5 mouse cellular contexts compared by ENCODE assay signal in genomic region chr8:17888598-17888997, GRCm38 (mm10).
A peak's percentile ranks its signal among the peaks of the same experiment; 100 is the strongest.
DNase-seq lines count a peak whose midpoint lies in the region; TF ChIP-seq lines count a peak whose summit lies in the region.
"Not testable (repeated sequence)": the region's sequence is repeated elsewhere in the genome, so short reads cannot be mapped to it uniquely, and the experiment has no call there.

No protein-coding gene starts in this region.

- not testable (repeated sequence) for H3K27me3 ChIP-seq in ES-Bruce4 (ENCODE audit: control insufficient read depth, insufficient read depth, low read length, poor library complexity, severe bottlenecking)

- TF ChIP-seq EP300 in ES-Bruce4 (IDR thresholded peaks at IDR 0.05; ENCODE audit: insufficient read depth, low read depth, low read length): not testable (repeated sequence)

- H3K9me3 ChIP-seq in ES-Bruce4 (replicated peaks; ENCODE audit: control insufficient read depth, insufficient read depth, low read length, poor library complexity, severe bottlenecking); ES-E14 (ENCODE audit: control insufficient read depth, insufficient read depth, low read depth, low read length): not testable (repeated sequence)

- peak overlapping the region; percentile 95 for H3K27ac ChIP-seq in ES-Bruce4 (ENCODE audit: insufficient read depth, low read length)
- peak overlapping the region; percentile 65; the same call in 1 of the 2 replicates for H3K27ac ChIP-seq in ES-E14 (ENCODE audit: insufficient read depth, low read depth, low read length, poor library complexity, severe bottlenecking)

- TF ChIP-seq CTCF in ES-Bruce4 (IDR thresholded peaks at IDR 0.05; ENCODE audit: low read depth, low read length): not testable (repeated sequence)

- peak; percentile 77 for DNase-seq in ES-CJ7 (ENCODE audit: low read depth, low spot score)
- DNase-seq in ES-E14 (ENCODE audit: low read depth, low spot score): peak; percentile 19
- peak; percentile 88 for DNase-seq in R1 (ENCODE audit: low read depth, low spot score)
- DNase-seq in ZHBTc4 (ENCODE audit: low read depth, low spot score): peak; percentile 81

- TF ChIP-seq POLR2A in ES-Bruce4 (IDR thresholded peaks at IDR 0.05; ENCODE audit: insufficient read depth, low read length): not testable (repeated sequence)

- not testable (repeated sequence) for H3K4me1 ChIP-seq in ES-Bruce4 (ENCODE audit: control insufficient read depth, insufficient read depth, low read length); ES-E14 (ENCODE audit: control insufficient read depth in 2 of 2, insufficient read depth in 2 of 2, low read length in 2 of 2, poor library complexity in 1 of 2)

- H3K4me3 ChIP-seq in ES-Bruce4 (ENCODE audit: low read depth, low read length); ES-E14 (ENCODE audit: insufficient read depth in 1 of 2, low read depth in 1 of 2, low read length in 2 of 2, poor library complexity in 1 of 2, severe bottlenecking in 1 of 2): not testable (repeated sequence)

- in situ Hi-C loops in ES-E14 (cut with MboI; ENCODE audit: low sequenced_read_pairs in 2 of 2, unreplicated experiment in 2 of 2): not testable (repeated sequence)

- H3K9ac ChIP-seq in ES-Bruce4 (ENCODE audit: low read depth, poor library complexity, severe bottlenecking); ES-E14 (ENCODE audit: insufficient read depth, low read depth, low read length, poor library complexity, severe bottlenecking): not testable (repeated sequence)

- H3K36me3 ChIP-seq in ES-Bruce4 (ENCODE audit: control insufficient read depth, insufficient read depth, low read length, poor library complexity, severe bottlenecking); ES-E14 (ENCODE audit: control insufficient read depth, insufficient read depth, low read length, poor library complexity, severe bottlenecking): not testable (repeated sequence)

TF ChIP-seq in ES-E14, 5 proteins besides CTCF, POLR2A, EP300 and RAD21:
- peak; percentile 62; the same call in 1 of the 2 replicates for TF ChIP-seq ZNF384 (IDR thresholded peaks at IDR 0.05; ENCODE audit: low read depth, low read length)

Comparison
In these comparisons a context has a peak if more than half of its experiments do, and no peak if none do; other contexts are left out.
1. DNase-seq: peak in every context shown above with its lines; median percentile 88 in R1; 81 in ZHBTc4; 77 in ES-CJ7; 19 in ES-E14.